Mouse (Mus musculus) ES-E14 (cell line): ENCODE data around the gene Ano9.

ENCODE experiments used
- CHD2 ChIP-seq: IDR thresholded peaks from 2 replicates; pipeline ENCODE4 v1.6.1; 2014; ENCODE audit warnings: mild to moderate bottlenecking, low read depth, low read length, inconsistent platforms
- HCFC1 ChIP-seq: IDR thresholded peaks from 2 replicates; pipeline ENCODE4 v1.6.1; 2012; ENCODE audit warnings: low read length, inconsistent platforms, borderline replicate concordance; ENCODE audit not compliant: insufficient read depth
- MAFK ChIP-seq: IDR thresholded peaks from 2 replicates; pipeline ENCODE4 v1.6.1; 2014; ENCODE audit warnings: mild to moderate bottlenecking, low read depth, low read length, inconsistent platforms; ENCODE audit not compliant: insufficient read depth
- ZNF384 ChIP-seq: IDR thresholded peaks from 2 replicates; pipeline ENCODE4 v1.6.1; 2012; ENCODE audit warnings: low read depth, low read length, inconsistent platforms

DNA sequence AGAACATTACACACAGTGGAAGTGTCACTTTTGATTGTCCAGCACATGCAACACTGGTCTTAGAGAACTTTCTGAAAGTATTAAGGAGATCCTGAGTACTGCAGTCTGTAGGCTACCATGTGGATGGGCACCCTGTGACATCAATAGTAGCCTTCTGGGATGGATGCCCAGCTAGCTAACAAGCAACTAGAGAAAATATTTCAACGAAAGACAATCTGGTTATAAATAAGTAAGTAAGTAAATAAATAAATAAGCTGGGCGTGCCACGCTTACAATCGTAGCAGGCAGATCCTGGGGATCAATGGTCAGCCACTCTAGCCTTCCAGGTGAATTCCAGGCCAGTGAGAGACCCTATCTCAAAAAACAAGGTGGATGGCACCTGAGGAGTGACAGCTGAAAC lies 65.6 kb downstream of the Ano9 start:
- TF ChIP-seq HCFC1 (no peak), MAFK (no peak), ZNF384 (no peak), CHD2 (no peak)
